Comparison of ENCODE assay signal across 13 mouse cellular contexts in genomic region chr16:46297192-46297591, GRCm38 (mm10).
"Had no signal": no experiment of that assay in that cellular context is flagged by ENCODE, and none has a peak within 500 bp of the region (broad histone marks: within the 10 kb centered on the region; RNA-seq: fewer than 3 reads in every experiment).

No protein-coding gene starts in this region.

- DNase-seq: kidney, postnatal 10 days; kidney, postnatal 4 days; lung, embryonic 14.5 days; lung, postnatal 10 days; lung, postnatal 4 days; thymus, postnatal 4 days had no signal

- H3K9ac ChIP-seq: limb, embryonic 15.5 days; liver, embryonic 12.5 days; lung, embryonic 14.5 days; neural tube, embryonic 15.5 days had no signal

- H3K4me1 ChIP-seq: limb, embryonic 15.5 days; liver, embryonic 12.5 days; neural tube, embryonic 15.5 days had no signal

- H3K9me3 ChIP-seq: limb, embryonic 15.5 days; liver, embryonic 12.5 days; neural tube, embryonic 15.5 days had no signal

- H3K4me3 ChIP-seq: layer of hippocampus, adult 2 months; limb, embryonic 15.5 days; liver, embryonic 12.5 days; myocyte; neural tube, embryonic 15.5 days had no signal

- H3K4me2 ChIP-seq: limb, embryonic 15.5 days; liver, embryonic 12.5 days; lung, embryonic 14.5 days; midbrain, embryonic 11.5 days; neural tube, embryonic 15.5 days had no signal

- H3K27ac ChIP-seq: layer of hippocampus, adult 2 months; limb, embryonic 15.5 days; liver, embryonic 12.5 days; neural tube, embryonic 15.5 days; stomach, postnatal 0 days had no signal

- ATAC-seq: liver, embryonic 12.5 days had no signal

- H3K27me3 ChIP-seq: limb, embryonic 15.5 days; liver, embryonic 12.5 days; neural tube, embryonic 15.5 days had no signal

- H3K36me3 ChIP-seq: limb, embryonic 15.5 days; liver, embryonic 12.5 days; neural tube, embryonic 15.5 days had no signal
